Mouse (Mus musculus) A20 (cell line): ENCODE data around the gene Prkra.
"Not testable (repeated sequence)": the region's sequence is repeated elsewhere in the genome, so short reads cannot be mapped to it uniquely, and the experiment has no call there.

ENCODE experiments used
- DNase-seq: peaks from one replicate; pipeline ENCODE4 v3.0.0-alpha.2; 2011; ENCODE audit warnings: low read depth, low spot score

Prkra gene

GRCm38 (mm10) chr2:76655444-76655843 lies 7.6 kb upstream of the Prkra start:
- DNase-seq: no peak

- DNase-seq: no peak
Observed at GRCm38 (mm10) chr2:76654646-76655045, 6.8 kb upstream of the Prkra start.

- DNase-seq: no peak
Observed at GRCm38 (mm10) chr2:76653070-76653469, 5.3 kb upstream of the Prkra start.

- DNase-seq: no peak
Observed at GRCm38 (mm10) chr2:76648666-76649141, 889 bp upstream of the Prkra start.

GRCm38 (mm10) chr2:76647441-76647869 lies 360 bp downstream of the Prkra start:
- DNase-seq: peak; percentile 50

- DNase-seq: no peak
Observed at GRCm38 (mm10) chr2:76643801-76644200, 4.0 kb downstream of the Prkra start.

- no peak for DNase-seq
Observed at GRCm38 (mm10) chr2:76639637-76640036, 8.2 kb downstream of the Prkra start.

- DNase-seq: no peak
Observed at GRCm38 (mm10) chr2:76631600-76631999, 16.2 kb downstream of the Prkra start.

GRCm38 (mm10) chr2:76630293-76630692 lies 17.5 kb downstream of the Prkra start:
- DNase-seq: no peak

- not testable (repeated sequence) for DNase-seq
Observed at GRCm38 (mm10) chr2:76622316-76622715, 25.5 kb downstream of the Prkra start.

GRCm38 (mm10) chr2:76621724-76622123 lies 26.1 kb downstream of the Prkra start:
- DNase-seq: no peak

GRCm38 (mm10) chr2:76620188-76620587 lies 27.6 kb downstream of the Prkra start:
- DNase-seq: no peak

- DNase-seq: peak; percentile 35
Observed at GRCm38 (mm10) chr2:76618078-76618477, 29.7 kb downstream of the Prkra start.

- DNase-seq: no peak
Observed at GRCm38 (mm10) chr2:76611996-76612395, 35.8 kb downstream of the Prkra start.

GRCm38 (mm10) chr2:76610326-76611104 lies 37.3 kb downstream of the Prkra start:
- no peak for DNase-seq

- no peak for DNase-seq
Observed at GRCm38 (mm10) chr2:76606704-76607103, 41.1 kb downstream of the Prkra start.

- no peak for DNase-seq
Observed at GRCm38 (mm10) chr2:76602256-76602655, 45.6 kb downstream of the Prkra start.

GRCm38 (mm10) chr2:76599214-76599613 lies 48.6 kb downstream of the Prkra start:
- peak; percentile 4 for DNase-seq

GRCm38 (mm10) chr2:76597521-76597920 lies 50.3 kb downstream of the Prkra start:
- DNase-seq: no peak

- no peak for DNase-seq
Observed at GRCm38 (mm10) chr2:76592401-76592924, 55.4 kb downstream of the Prkra start.

- no peak for DNase-seq
Observed at GRCm38 (mm10) chr2:76590221-76590620, 57.6 kb downstream of the Prkra start.

GRCm38 (mm10) chr2:76586906-76587305 lies 60.9 kb downstream of the Prkra start:
- DNase-seq: no peak

- no peak for DNase-seq
Observed at GRCm38 (mm10) chr2:76585090-76585489, 62.7 kb downstream of the Prkra start.
